Mouse (Mus musculus) heart, postnatal 0 days (tissue): ENCODE measurements around the gene Tra2a.

ENCODE experiments used
- CTCF ChIP-seq: IDR thresholded peaks from 2 replicates; pipeline ENCODE4 v1.5.1; 2016; ENCODE audit warnings: antibody characterized with exemption, control low read depth, low read depth
- EP300 ChIP-seq: IDR thresholded peaks from 2 replicates; pipeline ENCODE4 v1.6.1; 2016; ENCODE audit warnings: antibody characterized with exemption, low read depth

- TF ChIP-seq CTCF (no peak), EP300 (no peak)
Observed at GRCm38 (mm10) chr6:49282122-49282521, 18.3 kb upstream of the Tra2a start.
